Mouse (Mus musculus): ENCODE results near the gene Gpc6.
A peak's percentile ranks its signal among the peaks of the same experiment; 100 is the strongest.

Gpc6 gene

GRCm38 (mm10) chr14:116957154-116957553 is 32.0 kb downstream of the Gpc6 start:
- no peak for DNase-seq

GRCm38 (mm10) chr14:116964837-116965236 is 39.7 kb downstream of the Gpc6 start:
- no peak for DNase-seq

- DNase-seq = no peak
Measured at GRCm38 (mm10) chr14:116974708-116975107, 49.6 kb downstream of the Gpc6 start.

GRCm38 (mm10) chr14:116975224-116975623 is 50.1 kb downstream of the Gpc6 start:
- no peak for DNase-seq

- DNase-seq = no peak
Measured at GRCm38 (mm10) chr14:116977259-116977658, 52.1 kb downstream of the Gpc6 start.

- DNase-seq = no peak
Measured at GRCm38 (mm10) chr14:116979714-116980382, 54.7 kb downstream of the Gpc6 start.

- DNase-seq = no peak
Measured at GRCm38 (mm10) chr14:116981711-116982110, 56.6 kb downstream of the Gpc6 start.

- no peak for DNase-seq
Measured at GRCm38 (mm10) chr14:116987341-116987740, 62.2 kb downstream of the Gpc6 start.

GRCm38 (mm10) chr14:117000376-117000775 is 75.3 kb downstream of the Gpc6 start:
- no peak for DNase-seq

GRCm38 (mm10) chr14:117002313-117002712 is 77.2 kb downstream of the Gpc6 start:
- DNase-seq = no peak

- no peak for DNase-seq
Measured at GRCm38 (mm10) chr14:117008781-117009180, 83.7 kb downstream of the Gpc6 start.

- DNase-seq = no peak
Measured at GRCm38 (mm10) chr14:117012969-117013368, 87.9 kb downstream of the Gpc6 start.

- DNase-seq = no peak
Measured at GRCm38 (mm10) chr14:117013554-117014117, 88.5 kb downstream of the Gpc6 start.

- no peak for DNase-seq
Measured at GRCm38 (mm10) chr14:117015333-117015922, 90.3 kb downstream of the Gpc6 start.

- DNase-seq = no peak
Measured at GRCm38 (mm10) chr14:117022180-117022799, 97.2 kb downstream of the Gpc6 start.

GRCm38 (mm10) chr14:117034146-117034545 is 109.0 kb downstream of the Gpc6 start:
- DNase-seq = no peak

- DNase-seq = peak; percentile 9
Measured at GRCm38 (mm10) chr14:117041017-117041416, 115.9 kb downstream of the Gpc6 start.

GRCm38 (mm10) chr14:117048951-117049350 is 123.8 kb downstream of the Gpc6 start:
- DNase-seq = no peak

- no peak for DNase-seq
Measured at GRCm38 (mm10) chr14:117050877-117051276, 125.8 kb downstream of the Gpc6 start.

- DNase-seq = no peak
Measured at GRCm38 (mm10) chr14:117053361-117053760, 128.2 kb downstream of the Gpc6 start.

- DNase-seq = no peak
Measured at GRCm38 (mm10) chr14:117055134-117055533, 130.0 kb downstream of the Gpc6 start.

- no peak for DNase-seq
Measured at GRCm38 (mm10) chr14:117061078-117061477, 136.0 kb downstream of the Gpc6 start.

GRCm38 (mm10) chr14:117061527-117061926 is 136.4 kb downstream of the Gpc6 start:
- DNase-seq = no peak

- DNase-seq = no peak
Measured at GRCm38 (mm10) chr14:117068179-117068578, 143.1 kb downstream of the Gpc6 start.
